Mouse (Mus musculus): ENCODE measurements around the gene Arg1.

GRCm38 (mm10) chr10:24953876-24954275 is 26.6 kb upstream of the Arg1 start:
- no peak for TF ChIP-seq CTCF (IDR thresholded peaks at IDR 0.05; ENCODE audit: borderline replicate concordance, control insufficient read depth, extremely low read depth, insufficient read depth, low read length, poor library complexity)
- TF ChIP-seq POLR2A (IDR thresholded peaks at IDR 0.05; ENCODE audit: control insufficient read depth, extremely low read depth, insufficient read depth, low read length, poor library complexity) = no peak

All from thymus, adult 2 months (tissue).